Mouse (Mus musculus) activated CD4-positive, CD25-positive, alpha-beta regulatory T cell, adult 4 months (primary cell): ENCODE measurements around the gene Zmym5. TPM values are rescaled to one million over a fixed set of nuclear protein-coding genes. Genes with fewer than 3 reads are reported as not detected.
"Not testable (repeated sequence)": the region's sequence is repeated elsewhere in the genome, so short reads cannot be mapped to it uniquely, and the experiment has no call there.

Experiments used
- ATAC-seq: one replicate; pipeline ENCODE4 v1.8.0; 2017
- polyA plus RNA-seq, 2 experiments: library from polyadenylated mRNA; unstranded; fragments of 100-300 nt; shearing (Covaris generic); gene quantifications; one replicate each; pipeline ENCODE4 v1.2.1; 2017

Gene Zmym5
- polyA plus RNA-seq, 2 experiments from 2014 or later: 47.0 to 47.8 TPM

GRCm38 (mm10) chr14:56776571-56777238 is 34.8 kb downstream of the Zmym5 start:
- ATAC-seq: no peak

- no peak for ATAC-seq
Observed at GRCm38 (mm10) chr14:56775416-56775815, 36.1 kb downstream of the Zmym5 start.

GRCm38 (mm10) chr14:56766438-56766837 is 45.1 kb downstream of the Zmym5 start:
- not testable (repeated sequence) for ATAC-seq

GRCm38 (mm10) chr14:56765117-56765516 is 46.4 kb downstream of the Zmym5 start:
- ATAC-seq: not testable (repeated sequence)

- no peak for ATAC-seq
Observed at GRCm38 (mm10) chr14:56751282-56751681, 60.2 kb downstream of the Zmym5 start.

Other genes starting within 250 kb of the Zmym5 start
- 1 to 10 TPM; 8.5 to 8.7 TPM for gene Cenpj, start 236.3 kb downstream of the Zmym5 start, polyA plus RNA-seq
- gene Parp4, start 236.1 kb downstream of the Zmym5 start, polyA plus RNA-seq: 10 to 100 TPM; 40.8 to 45.2 TPM
- 10 to 100 TPM; 46.2 to 79.6 TPM for gene Mphosph8, start 143.5 kb downstream of the Zmym5 start, polyA plus RNA-seq
- gene Pspc1, start 33.4 kb downstream of the Zmym5 start, polyA plus RNA-seq: 10 to 100 TPM; 13.3 to 22.0 TPM
- 10 to 100 TPM; 37.8 to 48.3 TPM for gene Zmym2, start 74.9 kb upstream of the Zmym5 start, polyA plus RNA-seq
- not detected for gene Gja3, start 246.4 kb upstream of the Zmym5 start, polyA plus RNA-seq